Mouse (Mus musculus): ENCODE measurements around the gene 1520401A03Rik.
"Not testable (repeated sequence)": the region's sequence is repeated elsewhere in the genome, so short reads cannot be mapped to it uniquely, and the experiment has no call there.

1520401A03Rik gene

GRCm38 (mm10) chr17:23722376-23723125 is at the start of gene 1520401A03Rik:
TSS of gene 1520401A03Rik (minus strand) at chr17:23722783.
- DNase-seq (ENCODE audit: low read depth, low spot score) = no peak

GRCm38 (mm10) chr17:23772219-23772556 is 49.6 kb upstream of the 1520401A03Rik start:
- not testable (repeated sequence) for DNase-seq (ENCODE audit: low read depth, low spot score)

DNA sequence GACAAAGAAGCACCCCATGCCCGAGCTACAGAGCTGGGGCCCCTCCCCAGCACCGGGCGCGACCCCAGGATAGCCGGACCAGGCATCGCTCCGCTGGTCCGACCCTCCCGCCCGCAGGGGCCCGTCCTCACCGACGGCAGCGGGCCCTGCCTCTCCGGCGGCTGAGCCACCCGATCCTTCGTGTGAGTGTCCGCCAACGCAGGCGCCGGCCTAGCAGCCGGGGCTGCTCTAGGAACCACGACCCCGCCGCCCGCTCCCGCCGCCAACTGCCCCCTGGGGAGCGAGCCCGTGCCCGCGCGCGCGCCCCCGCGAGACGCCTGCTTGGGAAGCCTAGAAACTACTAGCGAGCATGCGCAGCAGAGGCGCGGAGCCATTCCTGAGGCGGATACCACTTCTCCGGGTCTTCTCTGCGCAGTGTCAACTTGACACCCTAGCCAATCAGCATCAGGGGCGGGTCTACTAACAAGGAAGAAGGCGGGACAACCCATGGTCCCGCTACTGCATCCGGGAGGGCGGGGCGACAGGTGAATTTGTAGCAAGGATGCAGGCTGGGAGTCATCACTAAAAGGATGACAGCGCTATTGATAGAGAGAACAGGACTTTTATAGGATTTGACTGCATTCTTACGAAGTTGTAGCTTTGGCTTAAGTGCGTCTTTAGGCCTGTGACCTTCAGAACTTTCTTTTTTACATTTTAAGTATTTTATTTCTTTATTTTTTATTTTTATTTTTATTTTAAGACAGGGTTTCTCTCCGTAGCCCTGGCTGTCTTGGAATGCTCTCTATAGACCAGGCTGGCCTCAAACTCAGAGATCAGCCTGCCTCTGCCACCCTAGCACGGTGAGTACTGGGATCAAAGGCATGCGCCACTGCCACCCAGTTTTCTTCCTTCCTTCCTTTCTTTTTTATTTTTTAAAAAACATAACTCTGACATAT is 49.0 kb upstream of the 1520401A03Rik start, which contains the start of gene Flywch1:
Gene Flywch1 (minus strand): TSS at position 319 of the 935 bp plus-strand sequence.
- peak; percentile 99 for DNase-seq (ENCODE audit: low read depth, low spot score)

- DNase-seq (ENCODE audit: low read depth, low spot score) = no peak
Observed at GRCm38 (mm10) chr17:23770896-23771283, 48.3 kb upstream of the 1520401A03Rik start.

DNA sequence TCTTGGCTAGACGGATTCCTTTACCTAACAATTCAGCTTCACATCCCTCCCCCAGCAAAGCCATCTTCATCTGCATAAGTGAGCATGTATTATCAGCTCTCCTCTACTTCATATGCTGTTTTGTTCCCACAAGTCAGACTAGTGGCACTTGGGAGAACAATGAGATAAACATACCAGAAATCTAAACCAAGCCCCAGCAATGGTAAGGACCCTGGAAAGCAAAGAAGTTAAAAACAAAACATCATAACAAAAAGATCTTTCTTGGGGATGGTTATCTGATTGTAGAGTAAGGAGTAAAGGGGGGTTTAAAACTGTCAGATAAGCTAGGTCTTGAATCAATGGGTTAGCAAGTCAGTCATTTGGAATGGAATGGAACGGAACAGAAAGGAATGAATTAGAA is 47.9 kb upstream of the 1520401A03Rik start:
- no peak for DNase-seq (ENCODE audit: low read depth, low spot score)

DNA sequence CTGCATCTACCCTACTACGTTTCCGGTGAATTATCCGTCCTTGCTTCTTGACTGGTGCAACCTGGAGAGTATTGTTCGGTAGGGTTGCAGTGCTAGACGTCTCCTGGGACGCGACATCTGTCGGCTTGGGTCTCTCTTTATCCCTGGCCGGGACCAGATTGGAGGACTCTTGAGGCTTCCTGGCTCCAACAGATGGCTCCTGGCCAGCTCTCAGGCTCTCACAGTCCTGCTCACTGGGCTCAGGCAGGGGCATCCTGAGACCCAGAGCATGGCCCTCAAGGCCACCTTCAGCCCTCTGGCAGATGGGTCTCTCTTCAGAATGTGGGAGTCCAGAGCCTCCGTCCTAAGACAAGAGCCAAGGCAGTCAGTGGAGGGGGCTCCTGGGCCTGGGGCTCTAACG is 40.4 kb upstream of the 1520401A03Rik start:
- no peak for DNase-seq (ENCODE audit: low read depth, low spot score)

DNA sequence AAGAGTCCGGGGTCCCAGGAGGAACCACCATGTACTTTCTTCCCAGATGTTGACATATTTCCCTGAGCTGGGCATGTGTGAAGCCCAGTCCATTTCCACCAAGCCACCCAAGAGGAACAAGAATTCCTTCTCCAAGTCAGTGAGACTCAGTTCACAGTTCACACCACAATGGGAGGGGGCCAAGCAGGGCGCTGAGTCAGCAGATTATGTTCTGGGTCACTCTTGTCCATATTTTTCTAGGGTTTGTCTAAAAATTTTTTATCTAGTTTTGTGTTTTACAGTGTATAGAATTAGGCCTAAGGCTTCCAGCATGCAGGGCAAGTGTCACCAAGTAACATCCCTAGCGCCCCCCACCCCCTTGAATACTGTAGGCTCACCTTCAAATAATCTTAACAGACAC is 38.6 kb upstream of the 1520401A03Rik start:
- DNase-seq (ENCODE audit: low read depth, low spot score) = no peak

DNA sequence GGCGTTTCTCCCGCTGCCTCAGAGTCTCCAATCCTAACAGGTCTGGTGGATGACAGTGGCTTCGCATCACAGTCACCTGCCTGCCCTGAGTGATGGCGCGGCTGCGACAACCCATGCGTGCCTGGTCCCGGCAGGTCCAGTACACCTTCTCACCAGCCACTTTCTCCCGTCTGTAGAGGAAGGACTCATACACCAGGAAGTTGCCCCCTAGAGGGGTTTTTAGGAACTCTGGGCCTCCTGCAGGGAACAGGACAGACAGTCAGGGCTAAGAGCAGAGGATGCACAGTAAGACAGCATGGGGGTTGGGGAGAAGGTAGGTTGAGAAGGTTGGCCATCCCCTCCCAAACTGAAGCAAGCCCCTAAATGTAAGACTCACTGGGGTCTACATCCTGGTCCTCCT is 37.6 kb upstream of the 1520401A03Rik start:
- peak; percentile 62 for DNase-seq (ENCODE audit: low read depth, low spot score)

DNA sequence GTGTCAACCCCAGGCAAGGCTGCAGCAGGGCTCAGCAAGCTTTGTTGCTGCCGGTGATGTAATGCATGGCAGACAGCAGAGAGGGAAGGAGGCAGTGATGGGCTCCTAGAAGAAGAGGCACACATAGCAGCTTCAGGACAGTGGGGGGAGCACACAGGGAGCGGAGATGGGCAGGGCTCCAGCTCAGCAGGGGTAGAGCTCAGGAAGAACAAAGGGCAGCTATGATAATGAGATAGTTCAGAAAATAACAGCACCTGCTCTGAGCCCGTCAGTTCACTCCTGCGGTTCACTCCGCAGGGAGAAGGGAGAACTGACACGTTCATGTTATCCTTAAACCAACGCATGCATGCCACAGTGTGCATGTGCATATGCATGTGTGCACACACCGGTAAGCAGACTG is 36.2 kb upstream of the 1520401A03Rik start:
- peak; percentile 81 for DNase-seq (ENCODE audit: low read depth, low spot score)

- no peak for DNase-seq (ENCODE audit: low read depth, low spot score)
Observed at GRCm38 (mm10) chr17:23757581-23757980, 35.0 kb upstream of the 1520401A03Rik start.

- no peak for DNase-seq (ENCODE audit: low read depth, low spot score)
Observed at GRCm38 (mm10) chr17:23755689-23756088, 33.1 kb upstream of the 1520401A03Rik start.

DNA sequence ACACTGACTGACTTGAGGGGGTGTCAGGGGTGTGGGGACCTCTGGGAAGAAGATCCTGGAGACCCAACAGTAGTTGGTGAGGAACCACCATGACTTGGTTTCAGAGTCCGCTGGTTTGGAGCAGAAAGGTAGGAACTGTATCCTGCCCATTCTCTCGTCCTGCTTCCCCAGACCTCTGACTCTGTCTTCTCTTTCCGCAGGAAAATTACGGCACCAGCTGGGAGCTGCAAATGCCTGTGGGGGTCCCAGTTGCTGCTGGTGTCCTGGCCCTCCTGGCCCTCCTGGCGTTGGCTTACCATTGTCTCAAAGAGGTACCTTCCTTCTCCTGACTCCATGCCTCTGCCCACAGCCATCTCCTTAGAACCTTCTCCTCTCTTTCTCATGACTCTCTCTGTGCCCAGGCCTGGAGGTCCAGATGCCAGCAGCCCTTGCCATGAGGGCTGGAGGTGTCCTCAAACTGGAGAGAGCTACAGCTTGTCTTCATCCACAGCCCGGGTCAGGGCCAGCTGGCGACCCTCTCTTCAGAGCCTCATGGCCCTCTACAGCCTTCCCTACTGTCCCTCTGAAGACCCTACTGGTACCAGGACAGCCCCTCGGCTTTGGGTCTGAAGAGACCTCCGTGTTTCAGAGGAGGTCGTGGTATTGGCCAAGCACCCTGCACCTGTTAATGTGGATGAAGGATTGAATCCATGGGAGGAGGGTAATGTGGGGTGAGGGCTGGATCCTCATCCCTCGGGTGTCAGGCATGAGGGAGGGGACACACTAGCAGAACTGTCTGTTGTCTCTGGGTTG is 27.0 kb upstream of the 1520401A03Rik start:
- DNase-seq (ENCODE audit: low read depth, low spot score) = no peak

GRCm38 (mm10) chr17:23748631-23749391 is 26.2 kb upstream of the 1520401A03Rik start:
- DNase-seq (ENCODE audit: low read depth, low spot score) = peak; percentile 92

- DNase-seq (ENCODE audit: low read depth, low spot score) = no peak
Observed at GRCm38 (mm10) chr17:23748026-23748425, 25.4 kb upstream of the 1520401A03Rik start.

GRCm38 (mm10) chr17:23747471-23747870 is 24.9 kb upstream of the 1520401A03Rik start:
- no peak for DNase-seq (ENCODE audit: low read depth, low spot score)

DNA sequence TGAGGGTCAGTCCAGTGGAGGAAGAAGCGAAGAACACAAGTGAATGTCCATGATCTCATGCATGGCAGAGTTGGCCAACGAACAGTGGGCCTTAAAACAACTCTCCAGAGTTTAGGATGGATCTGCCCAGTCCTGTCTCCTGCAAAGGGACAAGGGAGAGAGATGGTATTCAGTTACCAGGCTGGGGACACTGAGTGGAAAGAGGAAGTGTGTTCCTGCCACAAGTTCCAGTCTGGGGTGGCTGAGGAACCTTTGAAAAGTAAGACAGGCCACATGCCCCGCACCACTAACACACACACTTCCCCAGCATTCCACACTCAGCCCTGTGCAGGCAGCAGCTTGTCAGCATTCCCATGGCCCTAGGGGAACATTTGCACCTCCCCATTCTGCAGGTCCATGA is 24.2 kb upstream of the 1520401A03Rik start:
- no peak for DNase-seq (ENCODE audit: low read depth, low spot score)

DNA sequence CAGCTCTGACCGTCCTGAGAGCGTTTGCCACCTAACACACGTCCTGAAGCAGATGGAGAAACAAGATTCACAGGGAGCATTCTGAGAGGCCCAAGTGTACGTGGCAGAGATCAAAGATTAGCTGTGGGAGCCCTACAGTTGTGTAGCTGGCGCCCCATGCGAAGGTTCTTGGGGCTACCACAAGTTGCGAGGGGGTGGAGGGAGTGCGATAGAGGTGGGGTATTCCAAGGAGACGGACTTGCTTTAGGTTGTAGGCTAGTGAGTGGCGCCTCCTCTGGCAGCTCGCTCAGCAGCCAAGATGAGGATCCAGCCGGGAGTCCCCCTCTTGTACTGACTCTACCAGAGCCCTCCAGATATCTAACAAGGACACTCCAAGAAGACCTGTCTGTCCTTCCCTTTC is 23.7 kb upstream of the 1520401A03Rik start:
- peak; percentile 60 for DNase-seq (ENCODE audit: low read depth, low spot score)

GRCm38 (mm10) chr17:23745301-23746251 is 23.0 kb upstream of the 1520401A03Rik start, which contains the start of gene Kremen2:
TSS of gene Kremen2 (minus strand) at chr17:23745833.
- no peak for DNase-seq (ENCODE audit: low read depth, low spot score)

DNA sequence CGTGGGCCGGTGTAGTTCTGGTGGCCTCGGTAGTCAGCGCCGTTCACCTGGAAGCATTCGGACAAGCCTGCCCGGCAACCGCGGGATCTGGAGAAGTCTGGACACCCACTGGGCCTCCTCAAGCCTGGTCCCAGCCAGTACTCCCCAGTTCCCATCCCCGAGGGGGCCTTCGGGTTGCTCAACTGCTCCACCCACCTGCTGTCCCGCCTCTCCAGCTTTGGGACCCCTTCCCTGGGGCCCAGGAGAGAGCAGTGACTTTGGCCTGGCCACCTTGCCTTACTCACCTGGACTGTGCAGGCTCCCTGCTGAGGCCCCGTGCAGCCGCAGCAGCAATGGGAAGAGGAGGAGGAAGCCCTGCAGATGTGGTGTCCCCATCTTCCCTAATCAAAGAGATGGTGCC is 22.1 kb upstream of the 1520401A03Rik start:
- DNase-seq (ENCODE audit: low read depth, low spot score) = no peak

GRCm38 (mm10) chr17:23744076-23744475 is 21.5 kb upstream of the 1520401A03Rik start:
- DNase-seq (ENCODE audit: low read depth, low spot score) = no peak

Data from ZHBTc4 (cell line).